In genomic region chr15:103145635-103146299, GRCm38 (mm10) we compare ENCODE assay signal across 12 mouse cellular contexts. TPM values are rescaled to one million over a fixed set of nuclear protein-coding genes. Genes with fewer than 3 reads are reported as not detected.
A peak's percentile ranks its signal among the peaks of the same experiment; 100 is the strongest.
DNase-seq lines count a peak whose midpoint lies in the region; ATAC-seq lines count a peak whose summit lies in the region.
"Had no signal": no experiment of that assay in that cellular context is flagged by ENCODE, and none has a peak within 500 bp of the region (broad histone marks: within the 10 kb centered on the region; RNA-seq: fewer than 3 reads in every experiment).

No protein-coding gene starts in this region.

- peak overlapping the region; percentile 77; the same call in 1 of the 2 replicates for H3K27ac ChIP-seq in neural tube, embryonic 11.5 days (ENCODE audit: low read depth, low read length)
- H3K27ac ChIP-seq in forebrain, embryonic 15.5 days (replicated peaks) = peak overlapping the region; percentile 68; the same call in 1 of the 2 replicates
- H3K27ac ChIP-seq in limb, embryonic 13.5 days = no peak overlapping the region
- H3K27ac ChIP-seq: heart, embryonic 10.5 days; liver, embryonic 14.5 days had no signal

- DNase-seq in neural tube, embryonic 11.5 days (ENCODE audit: low spot score) = no peak
- no peak for DNase-seq in neural tube, embryonic 10.5 days (ENCODE audit: extremely low spot score, low spot score)
- no peak for DNase-seq in spleen, postnatal 10 days (ENCODE audit: low spot score in 2 of 2)
- DNase-seq in retina, postnatal 1 day = no peak
- DNase-seq: thymus, adult 18-20 months had no signal

- H3K4me2 ChIP-seq in neural tube, embryonic 11.5 days (ENCODE audit: low read depth) = peak overlapping the region; percentile 81; the same call in 1 of the 2 replicates
- peak overlapping the region; percentile 95; the same call in 1 of the 2 replicates for H3K4me2 ChIP-seq in forebrain, embryonic 15.5 days (replicated peaks)
- no peak overlapping the region for H3K4me2 ChIP-seq in limb, embryonic 13.5 days (replicated peaks)

- 70% methylated on average over 11 of the region's 11 CpGs for WGBS in neural tube, embryonic 11.5 days
- WGBS in forebrain, embryonic 15.5 days = 64% methylated on average over 11 of the region's 11 CpGs
- 60% methylated on average over 11 of the region's 11 CpGs for WGBS in limb, embryonic 13.5 days

- no peak overlapping the region for H3K4me3 ChIP-seq in neural tube, embryonic 11.5 days (ENCODE audit: low read depth, low read length)
- H3K4me3 ChIP-seq in forebrain, embryonic 15.5 days = no peak overlapping the region
- H3K4me3 ChIP-seq in limb, embryonic 13.5 days = 0 out of 2 replicates have a peak overlapping the region, but pooled peaks have one; percentile 46

- H3K9me3 ChIP-seq in neural tube, embryonic 11.5 days (ENCODE audit: control insufficient read depth, low read length) = no peaks in the 10 kb centered on the region
- H3K9me3 ChIP-seq in forebrain, embryonic 15.5 days = no peaks in the 10 kb centered on the region
- no peaks in the 10 kb centered on the region for H3K9me3 ChIP-seq in limb, embryonic 13.5 days
- H3K9me3 ChIP-seq: heart, embryonic 10.5 days; megakaryocyte, embryonic 14.5 days had no signal

- ATAC-seq in neural tube, embryonic 11.5 days (ENCODE audit: insufficient read depth, low FRiP score, low TSS enrichment) = no peak
- ATAC-seq in forebrain, embryonic 15.5 days (replicated peaks) = no peak
- ATAC-seq in limb, embryonic 13.5 days (ENCODE audit: low FRiP score, low read depth) = no peak
- ATAC-seq in activated CD4-positive, CD25-positive, alpha-beta regulatory T cell, adult 4 months = no peak
- ATAC-seq: lung, postnatal 0 days had no signal

- H3K27me3 ChIP-seq in neural tube, embryonic 11.5 days (ENCODE audit: control insufficient read depth, insufficient read depth, low read length) = 0 out of 2 replicates have a peak, but pooled peaks cover 4% of the 10 kb centered on the region
- peaks cover 24% of the 10 kb centered on the region for H3K27me3 ChIP-seq in forebrain, embryonic 15.5 days
- H3K27me3 ChIP-seq in limb, embryonic 13.5 days = peaks cover 79% of the 10 kb centered on the region

- H3K9ac ChIP-seq in neural tube, embryonic 11.5 days (ENCODE audit: low read length) = peak overlapping the region; percentile 72; the same call in 1 of the 2 replicates
- no peak overlapping the region for H3K9ac ChIP-seq in forebrain, embryonic 15.5 days (replicated peaks)
- H3K9ac ChIP-seq in limb, embryonic 13.5 days = no peak overlapping the region
- H3K9ac ChIP-seq: liver, embryonic 14.5 days had no signal

- H3K4me1 ChIP-seq in neural tube, embryonic 11.5 days (ENCODE audit: control insufficient read depth, insufficient read depth, low read length) = peaks cover 14% of the 10 kb centered on the region
- peaks cover 26% of the 10 kb centered on the region for H3K4me1 ChIP-seq in forebrain, embryonic 15.5 days
- peaks cover 25% of the 10 kb centered on the region for H3K4me1 ChIP-seq in limb, embryonic 13.5 days

- H3K36me3 ChIP-seq in neural tube, embryonic 11.5 days (ENCODE audit: control insufficient read depth, insufficient read depth, low read length) = no peaks in the 10 kb centered on the region
- H3K36me3 ChIP-seq in forebrain, embryonic 15.5 days = no peaks in the 10 kb centered on the region
- H3K36me3 ChIP-seq in limb, embryonic 13.5 days = no peaks in the 10 kb centered on the region
- H3K36me3 ChIP-seq: heart, embryonic 10.5 days had no signal

RNA-seq across cellular contexts. Expression of gene Smug1, which starts 21.1 kb away (rescaled TPM):
- polyA plus RNA-seq in neural tube, embryonic 11.5 days (2014; fragmentation: Nextera tagmentation; extraction: Ambion mirVana) = 55.9 and 65.4 TPM in 2 replicates
- polyA plus RNA-seq in forebrain, embryonic 15.5 days (2015; fragmentation: Nextera tagmentation; extraction: Ambion mirVana) = 24.7 and 26.8 TPM in 2 replicates
- polyA plus RNA-seq in limb, embryonic 13.5 days (2015; fragmentation: Nextera tagmentation; extraction: Ambion mirVana) = 15.6 and 16.7 TPM in 2 replicates
- polyA plus RNA-seq in activated CD4-positive, CD25-positive, alpha-beta regulatory T cell, adult 4 months (2017; shearing (Covaris generic)) = 1 to 10 TPM; 4.0 to 5.8 TPM
